9 mouse cellular contexts compared by ENCODE assay signal in the genomic region with DNA sequence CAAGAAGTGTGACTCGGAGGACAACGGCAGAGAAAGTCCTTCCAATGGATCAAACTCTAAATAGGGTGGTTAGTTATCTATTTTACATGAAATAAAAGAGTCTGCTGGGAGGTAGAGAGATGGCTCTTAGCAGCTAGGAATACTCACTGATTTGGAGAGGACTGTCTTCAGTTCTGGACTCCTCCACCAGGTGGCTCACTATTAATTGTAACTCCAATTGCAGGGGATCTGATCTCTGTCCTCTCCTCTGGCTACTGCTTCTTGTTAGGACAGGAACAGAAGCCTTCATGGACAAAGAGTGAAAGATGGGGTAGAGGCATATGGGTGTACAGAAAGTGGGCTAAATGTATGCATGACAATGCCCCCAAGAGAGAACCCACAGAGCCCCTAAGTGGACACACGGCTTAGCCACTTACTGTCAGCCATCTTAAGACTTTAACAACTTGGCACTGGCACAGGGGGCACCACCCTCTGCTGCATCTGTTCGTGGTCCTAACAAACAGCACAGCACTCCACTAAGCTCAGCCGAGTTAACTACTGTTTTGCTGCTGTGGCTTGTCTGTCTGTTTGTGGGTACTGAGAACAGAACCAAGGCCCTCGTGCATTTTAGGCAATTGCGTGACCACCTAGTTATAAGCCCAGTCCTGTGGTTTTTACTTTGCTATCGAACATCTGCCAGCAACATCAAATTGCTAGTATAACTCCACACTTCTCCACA. TPM values are rescaled to one million over a fixed set of nuclear protein-coding genes. Genes with fewer than 3 reads are reported as not detected.
DNase-seq lines count a peak whose midpoint lies in the region; ATAC-seq and TF ChIP-seq lines count a peak whose summit lies in the region.
"Had no signal": no experiment of that assay in that cellular context is flagged by ENCODE, and none has a peak within 500 bp of the region (broad histone marks: within the 10 kb centered on the region; RNA-seq: fewer than 3 reads in every experiment).

No protein-coding gene starts in this region.

- no peak overlapping the region for H3K4me2 ChIP-seq in forebrain, embryonic 14.5 days (ENCODE audit: low read length)
- no peak overlapping the region for H3K4me2 ChIP-seq in forebrain, embryonic 15.5 days (replicated peaks)
- no peak overlapping the region for H3K4me2 ChIP-seq in liver, postnatal 0 days (ENCODE audit: low read depth, low read length)

- H3K9me3 ChIP-seq in forebrain, embryonic 14.5 days (replicated peaks; ENCODE audit: control insufficient read depth, low read length) = 0 out of 2 replicates have a peak, but pooled peaks cover 2% of the 10 kb centered on the region
- 0 out of 2 replicates have a peak, but pooled peaks cover 3% of the 10 kb centered on the region for H3K9me3 ChIP-seq in forebrain, embryonic 15.5 days
- no peaks in the 10 kb centered on the region for H3K9me3 ChIP-seq in liver, postnatal 0 days (ENCODE audit: low read length)

- peak; percentile 71 for TF ChIP-seq CTCF in liver, postnatal 0 days (IDR thresholded peaks at IDR 0.05; ENCODE audit: low read depth)

- H3K4me3 ChIP-seq in forebrain, embryonic 14.5 days (ENCODE audit: low read depth, low read length) = no peak overlapping the region
- no peak overlapping the region for H3K4me3 ChIP-seq in forebrain, embryonic 15.5 days
- H3K4me3 ChIP-seq in liver, postnatal 0 days (ENCODE audit: low read depth, low read length) = no peak overlapping the region

- H3K36me3 ChIP-seq in forebrain, embryonic 14.5 days (ENCODE audit: control insufficient read depth, insufficient read depth, low read length) = no peaks in the 10 kb centered on the region
- no peaks in the 10 kb centered on the region for H3K36me3 ChIP-seq in forebrain, embryonic 15.5 days
- no peaks in the 10 kb centered on the region for H3K36me3 ChIP-seq in liver, postnatal 0 days (replicated peaks; ENCODE audit: insufficient read depth, low read length)

- H3K27me3 ChIP-seq in forebrain, embryonic 14.5 days (replicated peaks; ENCODE audit: control insufficient read depth, insufficient read depth, low read length) = no peaks in the 10 kb centered on the region
- H3K27me3 ChIP-seq in forebrain, embryonic 15.5 days = no peaks in the 10 kb centered on the region
- no peaks in the 10 kb centered on the region for H3K27me3 ChIP-seq in liver, postnatal 0 days (ENCODE audit: insufficient read depth, low read length)

- peak; percentile 23; the same call in 1 of the 2 replicates for ATAC-seq in forebrain, embryonic 14.5 days
- no peak for ATAC-seq in forebrain, embryonic 15.5 days (replicated peaks)
- no peak for ATAC-seq in liver, postnatal 0 days

- TF ChIP-seq EP300 in liver, postnatal 0 days (IDR thresholded peaks at IDR 0.05; ENCODE audit: low read depth) = no peak

- 81% methylated on average over 8 of the region's 8 CpGs for WGBS in forebrain, embryonic 14.5 days
- WGBS in forebrain, embryonic 15.5 days = 87% methylated on average over 8 of the region's 8 CpGs
- WGBS in liver, postnatal 0 days (ENCODE audit: insufficient replicate concordance) = 69% methylated on average over 8 of the region's 8 CpGs

- no peak overlapping the region for H3K9ac ChIP-seq in forebrain, embryonic 14.5 days (ENCODE audit: low read length)
- no peak overlapping the region for H3K9ac ChIP-seq in forebrain, embryonic 15.5 days (replicated peaks)
- no peak overlapping the region for H3K9ac ChIP-seq in liver, postnatal 0 days (replicated peaks)

- no peak overlapping the region for H3K27ac ChIP-seq in forebrain, embryonic 14.5 days (ENCODE audit: low read depth, low read length)
- no peak overlapping the region for H3K27ac ChIP-seq in forebrain, embryonic 15.5 days (replicated peaks)
- no peak overlapping the region for H3K27ac ChIP-seq in liver, postnatal 0 days (ENCODE audit: low read depth)

- DNase-seq in forebrain, embryonic 14.5 days (ENCODE audit: low spot score) = peak; percentile 56
- DNase-seq in 3134 (ENCODE audit: extremely low read depth, insufficient read length, low spot score) = peak; percentile 20
- peak; percentile 43 for DNase-seq in adrenal gland, adult 2 months
- peak; percentile 61 for DNase-seq in embryo, embryonic 11 days
- DNase-seq in kidney, adult 8-10 months = peak; percentile 71 to 86
- DNase-seq in liver, postnatal 0 days = peak; percentile 60
- peak; percentile 68 for DNase-seq in right cerebral cortex, postnatal 4 days

- no peaks in the 10 kb centered on the region for H3K4me1 ChIP-seq in forebrain, embryonic 14.5 days (ENCODE audit: control insufficient read depth, insufficient read depth, low read length)
- no peaks in the 10 kb centered on the region for H3K4me1 ChIP-seq in forebrain, embryonic 15.5 days
- peaks cover 8% of the 10 kb centered on the region; the same call in 1 of the 2 replicates for H3K4me1 ChIP-seq in liver, postnatal 0 days (ENCODE audit: insufficient read depth)

RNA-seq across cellular contexts. Expression of gene Fcamr, which starts 3.6 kb away (rescaled TPM):
- not detected in 2 replicates for polyA plus RNA-seq in forebrain, embryonic 14.5 days (2014; fragmentation: Nextera tagmentation; extraction: Ambion mirVana)
- not detected in 2 replicates for polyA plus RNA-seq in forebrain, embryonic 15.5 days (2015; fragmentation: Nextera tagmentation; extraction: Ambion mirVana)
- under 1 TPM in 1 of 2 experiments, not detected in 1; 0.17 TPM for total RNA-seq in adrenal gland, adult 2 months (2021)
- polyA plus RNA-seq in adrenal gland, adult 2 months (2012; rRNA removed) = not detected in 2 replicates
- not detected in 2 replicates for polyA plus RNA-seq in liver, postnatal 0 days (2015; fragmentation: Nextera tagmentation; extraction: Ambion mirVana)

RNA-seq across cellular contexts. Expression of gene Pigr, which starts 29.4 kb away (rescaled TPM):
- not detected in 2 replicates for polyA plus RNA-seq in forebrain, embryonic 14.5 days (2014; fragmentation: Nextera tagmentation; extraction: Ambion mirVana)
- not detected in 2 replicates for polyA plus RNA-seq in forebrain, embryonic 15.5 days (2015; fragmentation: Nextera tagmentation; extraction: Ambion mirVana)
- total RNA-seq in adrenal gland, adult 2 months (2021) = 1 to 10 TPM in 1 of 2 experiments, under 1 TPM in 1; 0.14 to 3.2 TPM
- 0.07 TPM in 2 replicates for polyA plus RNA-seq in adrenal gland, adult 2 months (2012; rRNA removed)
- polyA plus RNA-seq in liver, postnatal 0 days (2015; fragmentation: Nextera tagmentation; extraction: Ambion mirVana) = 1.2 TPM in 2 replicates
- total RNA-seq: heart, postnatal 36 days had no signal

Comparison
In these comparisons a context has a peak if more than half of its experiments do, and no peak if none do; other contexts are left out.
1. DNase-seq: peak in every context shown above with its lines; median percentile 78 in kidney, adult 8-10 months; 68 in right cerebral cortex, postnatal 4 days; 61 in embryo, embryonic 11 days; 60 in liver, postnatal 0 days; 56 in forebrain, embryonic 14.5 days; 43 in adrenal gland, adult 2 months; 20 in 3134.